Mouse (Mus musculus) right cerebral cortex, postnatal 14 days (tissue): ENCODE measurements around the gene Pabpc4l.
"Not testable (repeated sequence)": the region's sequence is repeated elsewhere in the genome, so short reads cannot be mapped to it uniquely, and the experiment has no call there.

Source experiments
- DNase-seq: peaks from one replicate; pipeline ENCODE4 v3.0.0; 2022

Gene Pabpc4l

GRCm38 (mm10) chr3:46447481-46448265, at the start of gene Pabpc4l:
Gene Pabpc4l, minus strand, starts transcription at chr3:46448219.
- DNase-seq: peak; percentile 7

- no peak for DNase-seq
Observed at GRCm38 (mm10) chr3:46490989-46491259, 42.9 kb upstream of the Pabpc4l start.

- DNase-seq: no peak
Observed at GRCm38 (mm10) chr3:46490132-46490988, 42.3 kb upstream of the Pabpc4l start.

- DNase-seq: not testable (repeated sequence)
Observed at GRCm38 (mm10) chr3:46486091-46486490, 38.1 kb upstream of the Pabpc4l start.

- no peak for DNase-seq
Observed at GRCm38 (mm10) chr3:46448266-46448532, 180 bp upstream of the Pabpc4l start.

GRCm38 (mm10) chr3:46431416-46431815, 16.6 kb downstream of the Pabpc4l start:
- DNase-seq: no peak
